Mouse (Mus musculus) cortical plate, adult 2 months (tissue): ENCODE results near the gene Zfp652.

Experiments used
- CTCF ChIP-seq: fragments of 200-500 bp; IDR thresholded peaks from 2 replicates; pipeline ENCODE4 v1.5.1; 2011; ENCODE audit warnings: mild to moderate bottlenecking, control low read depth, low read length; ENCODE audit not compliant: insufficient read depth; ENCODE audit errors: extremely low read depth
- POLR2A ChIP-seq: fragments of 200-500 bp; IDR thresholded peaks from 2 replicates; pipeline ENCODE4 v1.6.1; 2011; ENCODE audit warnings: mild to moderate bottlenecking, low read length, control low read depth; ENCODE audit not compliant: insufficient read depth; ENCODE audit errors: extremely low read depth

DNA sequence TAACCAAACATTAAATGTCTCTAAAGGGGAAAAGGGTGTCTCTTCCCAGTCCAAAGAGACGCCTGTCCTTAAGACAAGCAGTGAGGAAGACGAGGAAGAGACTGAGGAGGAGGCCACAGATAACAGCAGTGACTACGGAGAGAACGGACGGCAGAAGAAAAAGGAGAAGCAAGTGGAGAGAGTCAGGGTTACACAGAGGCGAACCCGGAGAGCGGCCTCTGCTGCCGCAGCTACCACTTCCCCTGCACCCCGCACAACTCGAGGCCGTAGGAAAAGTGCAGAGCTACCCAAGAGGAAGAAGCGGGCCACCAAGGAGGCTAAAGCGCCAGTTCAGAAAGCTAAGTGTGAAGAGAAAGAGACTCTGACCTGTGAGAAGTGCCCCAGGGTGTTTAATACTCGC is 37.1 kb downstream of the Zfp652 start:
- TF ChIP-seq POLR2A (no peak), CTCF (no peak)
